Mouse (Mus musculus): ENCODE data around the gene Slc6a1. TPM values are rescaled to one million over a fixed set of nuclear protein-coding genes. Genes with fewer than 3 reads are reported as not detected.

Slc6a1 gene
- 0.19 and 0.27 TPM in 2 replicates for polyA plus RNA-seq (2012; rRNA removed)

- Histone ChIP-seq H3K27me3 (ENCODE audit: control insufficient read depth, insufficient read depth, low read length) (no peaks in the 10 kb centered on the region), H3K4me1 (ENCODE audit: control insufficient read depth, insufficient read depth, low read length) (peaks cover 3% of the 10 kb centered on the region; the same call in 1 of the 2 replicates), H3K27ac (ENCODE audit: control insufficient read depth, insufficient read depth, low read depth, low read length) (no peak within 1 kb of the TSS), H3K4me3 (ENCODE audit: control insufficient read depth, low read depth, low read length) (peak within 1 kb of the TSS; percentile 46), H3K36me3 (ENCODE audit: control insufficient read depth, insufficient read depth, low read length) (no peaks in the 10 kb centered on the region)
- TF ChIP-seq POLR2A (IDR thresholded peaks at IDR 0.05; ENCODE audit: control insufficient read depth, low read depth, low read length) (no peak), CTCF (IDR thresholded peaks at IDR 0.05; ENCODE audit: control insufficient read depth, insufficient read depth, insufficient replicate concordance, low read depth, low read length) (no peak)
These were observed at the start of gene Slc6a1 for GRCm38 (mm10) chr6:114282469-114283277. Gene Slc6a1, plus strand, starts transcription at chr6:114282635.

- H3K4me3 ChIP-seq (ENCODE audit: control insufficient read depth, low read depth, low read length): no peak overlapping the region
- TF ChIP-seq POLR2A (IDR thresholded peaks at IDR 0.05; ENCODE audit: control insufficient read depth, low read depth, low read length) (no peak), CTCF (IDR thresholded peaks at IDR 0.05; ENCODE audit: control insufficient read depth, insufficient read depth, insufficient replicate concordance, low read depth, low read length) (no peak)
- no peak overlapping the region for H3K27ac ChIP-seq (ENCODE audit: control insufficient read depth, insufficient read depth, low read depth, low read length)
- no peaks in the 10 kb centered on the region for H3K27me3 ChIP-seq (ENCODE audit: control insufficient read depth, insufficient read depth, low read length)
- H3K4me1 ChIP-seq (ENCODE audit: control insufficient read depth, insufficient read depth, low read length): no peaks in the 10 kb centered on the region
- H3K36me3 ChIP-seq (ENCODE audit: control insufficient read depth, insufficient read depth, low read length): no peaks in the 10 kb centered on the region
These were observed 43.4 kb upstream of the Slc6a1 start for GRCm38 (mm10) chr6:114238892-114239644.

GRCm38 (mm10) chr6:114245665-114246064 lies 36.8 kb upstream of the Slc6a1 start:
- no peaks in the 10 kb centered on the region for H3K4me1 ChIP-seq (ENCODE audit: control insufficient read depth, insufficient read depth, low read length)
- H3K4me3 ChIP-seq (ENCODE audit: control insufficient read depth, low read depth, low read length): no peak overlapping the region
- no peaks in the 10 kb centered on the region for H3K36me3 ChIP-seq (ENCODE audit: control insufficient read depth, insufficient read depth, low read length)
- no peak for TF ChIP-seq POLR2A (IDR thresholded peaks at IDR 0.05; ENCODE audit: control insufficient read depth, low read depth, low read length)
- TF ChIP-seq CTCF (IDR thresholded peaks at IDR 0.05; ENCODE audit: control insufficient read depth, insufficient read depth, insufficient replicate concordance, low read depth, low read length): no peak
- no peaks in the 10 kb centered on the region for H3K27me3 ChIP-seq (ENCODE audit: control insufficient read depth, insufficient read depth, low read length)
- no peak overlapping the region for H3K27ac ChIP-seq (ENCODE audit: control insufficient read depth, insufficient read depth, low read depth, low read length)

- H3K36me3 ChIP-seq (ENCODE audit: control insufficient read depth, insufficient read depth, low read length): no peaks in the 10 kb centered on the region
- H3K4me1 ChIP-seq (ENCODE audit: control insufficient read depth, insufficient read depth, low read length): no peaks in the 10 kb centered on the region
- H3K27ac ChIP-seq (ENCODE audit: control insufficient read depth, insufficient read depth, low read depth, low read length): no peak overlapping the region
- no peaks in the 10 kb centered on the region for H3K27me3 ChIP-seq (ENCODE audit: control insufficient read depth, insufficient read depth, low read length)
- H3K4me3 ChIP-seq (ENCODE audit: control insufficient read depth, low read depth, low read length): no peak overlapping the region
- TF ChIP-seq POLR2A (IDR thresholded peaks at IDR 0.05; ENCODE audit: control insufficient read depth, low read depth, low read length): no peak
- peak; percentile 96 for TF ChIP-seq CTCF (IDR thresholded peaks at IDR 0.05; ENCODE audit: control insufficient read depth, insufficient read depth, insufficient replicate concordance, low read depth, low read length)
These were observed 32.1 kb upstream of the Slc6a1 start for GRCm38 (mm10) chr6:114250311-114250710.

GRCm38 (mm10) chr6:114254927-114255326 lies 27.5 kb upstream of the Slc6a1 start:
- H3K4me1 ChIP-seq (ENCODE audit: control insufficient read depth, insufficient read depth, low read length): no peaks in the 10 kb centered on the region; the same call in 1 of the 2 replicates
- no peak overlapping the region for H3K27ac ChIP-seq (ENCODE audit: control insufficient read depth, insufficient read depth, low read depth, low read length)
- no peaks in the 10 kb centered on the region for H3K36me3 ChIP-seq (ENCODE audit: control insufficient read depth, insufficient read depth, low read length)
- no peaks in the 10 kb centered on the region for H3K27me3 ChIP-seq (ENCODE audit: control insufficient read depth, insufficient read depth, low read length)
- TF ChIP-seq CTCF (IDR thresholded peaks at IDR 0.05; ENCODE audit: control insufficient read depth, insufficient read depth, insufficient replicate concordance, low read depth, low read length): no peak
- no peak for TF ChIP-seq POLR2A (IDR thresholded peaks at IDR 0.05; ENCODE audit: control insufficient read depth, low read depth, low read length)
- H3K4me3 ChIP-seq (ENCODE audit: control insufficient read depth, low read depth, low read length): no peak overlapping the region

GRCm38 (mm10) chr6:114257762-114258361 lies 24.6 kb upstream of the Slc6a1 start:
- Histone ChIP-seq H3K36me3 (ENCODE audit: control insufficient read depth, insufficient read depth, low read length) (no peaks in the 10 kb centered on the region), H3K4me3 (ENCODE audit: control insufficient read depth, low read depth, low read length) (no peak overlapping the region), H3K27me3 (ENCODE audit: control insufficient read depth, insufficient read depth, low read length) (no peaks in the 10 kb centered on the region), H3K27ac (ENCODE audit: control insufficient read depth, insufficient read depth, low read depth, low read length) (no peak overlapping the region), H3K4me1 (ENCODE audit: control insufficient read depth, insufficient read depth, low read length) (no peaks in the 10 kb centered on the region; the same call in 1 of the 2 replicates)
- no peak for TF ChIP-seq POLR2A (IDR thresholded peaks at IDR 0.05; ENCODE audit: control insufficient read depth, low read depth, low read length)
- no peak for TF ChIP-seq CTCF (IDR thresholded peaks at IDR 0.05; ENCODE audit: control insufficient read depth, insufficient read depth, insufficient replicate concordance, low read depth, low read length)
